Mouse (Mus musculus) liver, embryonic 15.5 days (tissue): Measurements from ENCODE around the gene Jmjd6. TPM values are rescaled to one million over a fixed set of nuclear protein-coding genes. Genes with fewer than 3 reads are reported as not detected.
A peak's percentile ranks its signal among the peaks of the same experiment; 100 is the strongest.

Source experiments
- ATAC-seq: fragments of 200-750 bp; cut with Nextera tagmentation; 2 replicates; pipeline ENCODE4 v1.8.0; 2017; ENCODE audit warnings: moderate number of reproducible peaks, mild to moderate bottlenecking, moderate library complexity; ENCODE audit not compliant: insufficient read depth
- H3K27ac ChIP-seq: fragments of 300-500 bp; sonication (generic); replicated peaks from 2 replicates; pipeline ENCODE4 v1.5.1; 2015; ENCODE audit warnings: mild to moderate bottlenecking, inconsistent platforms
- H3K27me3 ChIP-seq: fragments of 300-500 bp; sonication (generic); 2 replicates; pipeline ENCODE4 v1.6.1; 2015; ENCODE audit warnings: mild to moderate bottlenecking, inconsistent platforms
- H3K36me3 ChIP-seq: fragments of 300-500 bp; sonication (generic); replicated peaks from 2 replicates; pipeline ENCODE4 v1.6.1; 2015; ENCODE audit warnings: moderate library complexity, mild to moderate bottlenecking, inconsistent platforms
- H3K4me1 ChIP-seq: fragments of 300-500 bp; sonication (generic); replicated peaks from 2 replicates; pipeline ENCODE4 v1.6.1; 2015; ENCODE audit warnings: inconsistent platforms
- H3K4me2 ChIP-seq: fragments of 300-500 bp; sonication (generic); 2 replicates; pipeline ENCODE4 v1.6.1; 2015; ENCODE audit warnings: moderate library complexity, mild to moderate bottlenecking, inconsistent platforms
- H3K4me3 ChIP-seq: fragments of 300-500 bp; sonication (generic); replicated peaks from 2 replicates; pipeline ENCODE4 v1.5.1; 2015; ENCODE audit warnings: mild to moderate bottlenecking, inconsistent platforms
- H3K9ac ChIP-seq: fragments of 300-500 bp; sonication (generic); 2 replicates; pipeline ENCODE4 v1.6.1; 2015; ENCODE audit warnings: moderate library complexity, mild to moderate bottlenecking, inconsistent platforms
- H3K9me3 ChIP-seq: fragments of 300-500 bp; sonication (generic); replicated peaks from 2 replicates; pipeline ENCODE4 v1.6.1; 2016; ENCODE audit warnings: inconsistent platforms
- WGBS: fragments of 180-500 bp; shearing (Covaris S2); methylation state at CpG from one replicate; pipeline ENCODE4 v1.1.7; 2015; ENCODE audit warnings: mixed read lengths; ENCODE audit not compliant: insufficient replicate concordance; 5-methylcytosine and 5-hydroxymethylcytosine counted together
- polyA plus RNA-seq: library from polyadenylated mRNA; unstranded; fragments of >200 nt; fragmentation: Nextera tagmentation; extraction: Ambion mirVana; gene quantifications from 2 replicates; pipeline ENCODE4 v1.2.1, GENCODE M21; 2015

The Jmjd6 gene
- polyA plus RNA-seq, 1 experiment from 2014 or later: 27.4 TPM

GRCm38 (mm10) chr11:116810983-116811901 lies 32.0 kb downstream of the Jmjd6 start:
- Histone ChIP-seq H3K9ac (no peak overlapping the region), H3K4me2 (peak overlapping the region; percentile 61), H3K4me1 (peaks cover 15% of the 10 kb centered on the region), H3K9me3 (no peaks in the 10 kb centered on the region), H3K27me3 (peaks cover 13% of the 10 kb centered on the region), H3K27ac (no peak overlapping the region), H3K4me3 (peak overlapping the region; percentile 18; the same call in 1 of the 2 replicates), H3K36me3 (no peaks in the 10 kb centered on the region)
- ATAC-seq: peak; percentile 46; the same call in 1 of the 2 replicates
- WGBS: 5% methylated on average over 31 of the region's 32 CpGs

- H3K9ac ChIP-seq: no peak overlapping the region
- no peak for ATAC-seq
- H3K27me3 ChIP-seq: peaks cover 13% of the 10 kb centered on the region
- no peak overlapping the region for H3K4me3 ChIP-seq
- WGBS: 62% methylated on average over 11 of the region's 11 CpGs
- no peaks in the 10 kb centered on the region for H3K36me3 ChIP-seq
- H3K4me1 ChIP-seq: peaks cover 15% of the 10 kb centered on the region
- no peaks in the 10 kb centered on the region for H3K9me3 ChIP-seq
- H3K4me2 ChIP-seq: no peak overlapping the region
- no peak overlapping the region for H3K27ac ChIP-seq
Measured at GRCm38 (mm10) chr11:116810528-116810927, 32.7 kb downstream of the Jmjd6 start.

GRCm38 (mm10) chr11:116809520-116809919 lies 33.7 kb downstream of the Jmjd6 start:
- no peaks in the 10 kb centered on the region for H3K36me3 ChIP-seq
- ATAC-seq: no peak
- no peak overlapping the region for H3K4me3 ChIP-seq
- H3K27ac ChIP-seq: no peak overlapping the region
- H3K4me2 ChIP-seq: no peak overlapping the region
- no peak overlapping the region for H3K9ac ChIP-seq
- peaks cover 13% of the 10 kb centered on the region for H3K27me3 ChIP-seq
- H3K9me3 ChIP-seq: no peaks in the 10 kb centered on the region
- 57% methylated on average over 8 of the region's 8 CpGs for WGBS
- peaks cover 13% of the 10 kb centered on the region for H3K4me1 ChIP-seq

- H3K27me3 ChIP-seq: peaks cover 13% of the 10 kb centered on the region
- peaks cover 11% of the 10 kb centered on the region for H3K4me1 ChIP-seq
- H3K27ac ChIP-seq: no peak overlapping the region
- ATAC-seq: no peak
- H3K9ac ChIP-seq: no peak overlapping the region
- H3K9me3 ChIP-seq: no peaks in the 10 kb centered on the region
- H3K4me2 ChIP-seq: no peak overlapping the region
- H3K36me3 ChIP-seq: no peaks in the 10 kb centered on the region
- 69% methylated on average over 11 of the region's 11 CpGs for WGBS
- no peak overlapping the region for H3K4me3 ChIP-seq
Measured at GRCm38 (mm10) chr11:116808811-116809395, 34.3 kb downstream of the Jmjd6 start.

GRCm38 (mm10) chr11:116807938-116808606 lies 35.2 kb downstream of the Jmjd6 start:
- no peak for ATAC-seq

GRCm38 (mm10) chr11:116807526-116807925 lies 35.7 kb downstream of the Jmjd6 start:
- no peak overlapping the region for H3K27ac ChIP-seq
- H3K9me3 ChIP-seq: no peaks in the 10 kb centered on the region
- ATAC-seq: no peak
- no peak overlapping the region for H3K9ac ChIP-seq
- 49% methylated on average over 3 of the region's 3 CpGs for WGBS
- peaks cover 13% of the 10 kb centered on the region for H3K27me3 ChIP-seq
- H3K4me3 ChIP-seq: no peak overlapping the region
- no peak overlapping the region for H3K4me2 ChIP-seq
- H3K36me3 ChIP-seq: no peaks in the 10 kb centered on the region
- H3K4me1 ChIP-seq: peaks cover 11% of the 10 kb centered on the region

More at GRCm38 (mm10) chr11:116807938-116808606, 35.2 kb downstream of the Jmjd6 start:
- Histone ChIP-seq H3K9ac (no peak overlapping the region), H3K4me3 (no peak overlapping the region), H3K9me3 (no peaks in the 10 kb centered on the region), H3K27me3 (peaks cover 13% of the 10 kb centered on the region), H3K4me2 (no peak overlapping the region), H3K27ac (no peak overlapping the region), H3K36me3 (no peaks in the 10 kb centered on the region), H3K4me1 (peaks cover 11% of the 10 kb centered on the region)
- 30% methylated on average over 7 of the region's 7 CpGs for WGBS

- ATAC-seq: no peak
- no peak overlapping the region for H3K9ac ChIP-seq
- WGBS: 54% methylated on average over 7 of the region's 7 CpGs
- no peak overlapping the region for H3K4me3 ChIP-seq
- no peak overlapping the region for H3K27ac ChIP-seq
- H3K4me2 ChIP-seq: no peak overlapping the region
- H3K36me3 ChIP-seq: no peaks in the 10 kb centered on the region
- H3K27me3 ChIP-seq: peaks cover 13% of the 10 kb centered on the region
- H3K4me1 ChIP-seq: peaks cover 11% of the 10 kb centered on the region
- H3K9me3 ChIP-seq: no peaks in the 10 kb centered on the region
Measured at GRCm38 (mm10) chr11:116807116-116807515, 36.1 kb downstream of the Jmjd6 start.

GRCm38 (mm10) chr11:116806136-116807071 lies 36.8 kb downstream of the Jmjd6 start:
- ATAC-seq: no peak
- Histone ChIP-seq H3K9ac (no peak overlapping the region), H3K27me3 (peaks cover 10% of the 10 kb centered on the region), H3K9me3 (no peaks in the 10 kb centered on the region), H3K27ac (no peak overlapping the region), H3K4me3 (no peak overlapping the region), H3K36me3 (no peaks in the 10 kb centered on the region), H3K4me1 (peaks cover 7% of the 10 kb centered on the region), H3K4me2 (no peak overlapping the region)
- WGBS: 67% methylated on average over 15 of the region's 15 CpGs

GRCm38 (mm10) chr11:116802709-116803108 lies 40.5 kb downstream of the Jmjd6 start:
- no peak for ATAC-seq

GRCm38 (mm10) chr11:116801106-116801505 lies 42.1 kb downstream of the Jmjd6 start:
- Histone ChIP-seq H3K36me3 (no peaks in the 10 kb centered on the region), H3K9me3 (no peaks in the 10 kb centered on the region), H3K9ac (no peak overlapping the region), H3K4me3 (no peak overlapping the region), H3K4me1 (no peaks in the 10 kb centered on the region), H3K27ac (no peak overlapping the region), H3K27me3 (no peaks in the 10 kb centered on the region), H3K4me2 (no peak overlapping the region)
- WGBS: 59% methylated on average over 5 of the region's 5 CpGs
- ATAC-seq: no peak

More at GRCm38 (mm10) chr11:116802709-116803108, 40.5 kb downstream of the Jmjd6 start:
- H3K27me3 ChIP-seq: no peaks in the 10 kb centered on the region
- no peak overlapping the region for H3K9ac ChIP-seq
- no peaks in the 10 kb centered on the region for H3K4me1 ChIP-seq
- no peak overlapping the region for H3K4me3 ChIP-seq
- H3K4me2 ChIP-seq: no peak overlapping the region
- H3K27ac ChIP-seq: no peak overlapping the region
- 57% methylated on average over 5 of the region's 5 CpGs for WGBS
- H3K36me3 ChIP-seq: no peaks in the 10 kb centered on the region
- H3K9me3 ChIP-seq: no peaks in the 10 kb centered on the region
